Mouse (Mus musculus) thymus, postnatal 10 days (tissue): Measurements from ENCODE around the gene 5830473C10Rik.

ENCODE experiments used
- DNase-seq, 2 experiments: peaks; one replicate each; pipeline ENCODE4 v3.0.0; 2021; ENCODE audit warnings: low spot score in 2 of 2

5830473C10Rik gene

DNA sequence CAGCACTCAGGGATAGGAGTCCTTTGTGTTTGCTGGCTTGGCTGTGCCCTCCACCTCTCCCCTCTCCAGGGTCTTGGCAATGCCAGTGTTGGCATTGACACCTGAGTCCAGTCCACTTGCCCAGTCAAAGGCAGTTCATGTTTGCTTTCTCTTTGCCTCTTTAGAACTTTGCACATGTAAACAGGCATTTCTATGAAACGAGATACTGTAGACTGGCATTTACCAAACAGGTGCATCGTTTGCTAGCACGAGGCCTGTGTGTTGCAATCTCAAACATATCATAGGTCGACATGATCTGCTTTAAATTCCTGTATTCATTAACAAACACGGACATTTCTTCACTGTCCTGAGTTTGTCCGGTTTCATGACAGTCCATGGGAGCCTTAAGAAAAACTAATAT lies at the start of gene 5830473C10Rik:
Gene 5830473C10Rik, plus strand, starts transcription at position 365 of the 400 bp plus-strand sequence.
- DNase-seq = no peak

DNA sequence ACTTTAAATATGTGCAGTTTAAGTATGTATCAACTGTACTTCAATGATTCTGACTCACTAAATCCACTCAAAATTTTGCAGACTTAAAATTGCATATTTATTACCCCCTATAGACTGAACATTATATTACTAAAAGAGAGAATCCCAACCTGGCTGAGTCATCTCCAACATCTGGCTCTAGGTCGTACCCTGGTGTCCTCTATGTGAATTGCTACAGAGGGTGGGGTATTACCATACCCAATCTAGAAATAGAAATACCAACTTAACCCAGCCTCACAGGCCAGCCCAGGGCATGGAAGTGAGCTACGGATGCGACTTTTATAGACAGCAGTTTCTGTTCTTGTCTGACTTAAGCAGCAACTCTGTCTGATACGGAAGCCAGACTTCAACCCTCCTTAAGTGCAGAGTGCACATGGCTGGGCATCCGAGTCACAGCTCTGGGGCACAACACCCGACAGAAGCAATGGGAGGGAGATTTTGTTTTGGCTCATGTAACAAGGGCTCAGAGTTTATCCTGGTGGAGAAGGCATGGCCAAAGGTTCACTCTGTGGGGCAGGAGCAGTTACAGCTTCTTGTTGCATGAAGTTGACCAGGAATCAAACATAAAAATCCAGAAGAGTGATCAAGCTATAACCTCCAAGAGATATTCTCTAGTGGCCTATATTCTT lies 48.5 kb upstream of the 5830473C10Rik start:
- DNase-seq = no peak

DNA sequence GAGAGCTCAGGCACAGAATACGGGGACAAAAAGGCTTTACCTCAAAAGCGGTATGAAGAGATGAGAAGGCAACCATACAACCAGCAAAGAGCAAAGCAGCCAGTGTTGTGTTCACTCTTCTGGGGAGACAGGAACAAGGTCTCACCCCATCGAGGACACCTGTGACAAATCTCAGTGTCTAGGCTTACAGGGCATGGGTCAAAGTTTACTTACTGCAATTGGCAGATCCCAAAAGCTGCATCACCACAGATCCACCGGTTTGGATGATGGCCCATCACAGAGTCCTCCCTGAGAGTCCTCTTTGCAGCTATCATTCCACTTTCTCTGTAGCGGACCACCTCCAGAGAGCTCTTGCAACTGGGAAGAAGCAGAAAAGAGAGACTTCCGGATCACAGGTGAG lies 45.3 kb upstream of the 5830473C10Rik start:
- no peak for DNase-seq

DNA sequence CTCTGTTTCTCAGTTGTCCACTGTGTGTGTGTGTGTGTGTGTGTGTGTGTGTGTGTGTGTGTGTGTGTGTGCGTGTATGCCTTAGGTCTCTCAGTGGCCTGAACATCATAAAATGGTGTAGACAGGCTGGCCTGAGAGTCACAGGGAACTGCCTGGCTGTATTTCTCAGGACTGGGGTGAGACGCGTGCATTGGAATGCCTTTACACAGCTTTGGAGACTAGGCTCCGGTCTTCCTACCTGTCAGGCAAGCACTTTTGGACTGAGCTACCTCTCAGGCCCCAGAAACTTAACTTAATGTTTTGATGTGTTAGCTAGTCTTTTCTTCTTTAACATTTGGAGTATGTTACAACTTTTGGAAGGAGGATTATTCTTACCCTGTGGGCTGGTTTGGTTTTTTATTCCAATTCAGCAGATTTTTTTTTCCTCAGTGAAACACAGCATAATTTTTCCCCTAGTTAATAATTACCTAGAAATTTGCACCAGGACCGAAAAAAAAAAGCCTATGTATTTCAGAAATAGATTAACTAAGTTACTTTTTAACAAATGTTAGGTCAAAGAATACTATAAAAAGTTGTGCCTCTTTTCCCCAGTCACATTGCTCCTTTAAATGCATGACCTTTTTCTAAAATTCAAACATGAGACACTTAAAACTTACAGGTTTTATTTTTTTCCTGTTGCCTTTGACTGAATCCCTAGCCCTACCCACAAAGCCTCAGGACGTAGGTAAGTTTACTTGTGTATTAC lies 42.4 kb upstream of the 5830473C10Rik start, which contains the start of gene Afm:
Gene Afm, plus strand, starts transcription at position 577 of the 745 bp plus-strand sequence.
- no peak for DNase-seq

DNA sequence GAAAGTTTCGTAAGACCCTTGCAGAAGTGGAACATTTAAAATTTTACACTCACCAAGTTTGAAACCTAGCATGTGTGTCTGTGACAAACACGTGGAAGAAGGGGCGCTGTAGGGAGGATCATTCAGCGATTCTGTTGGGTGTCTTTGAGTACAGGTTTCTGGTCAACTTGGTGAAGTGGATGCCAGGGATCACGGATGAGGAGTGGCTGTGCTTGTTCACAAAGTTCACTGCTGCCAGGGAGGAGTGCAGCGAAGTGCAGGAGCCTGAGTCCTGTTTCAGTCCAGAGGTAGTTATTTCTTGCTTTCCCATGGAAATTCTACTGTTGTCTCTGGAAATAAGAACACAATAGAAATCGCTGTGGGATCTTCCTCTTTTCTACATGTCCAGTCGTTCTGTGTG lies 9.7 kb upstream of the 5830473C10Rik start:
- DNase-seq = no peak

DNA sequence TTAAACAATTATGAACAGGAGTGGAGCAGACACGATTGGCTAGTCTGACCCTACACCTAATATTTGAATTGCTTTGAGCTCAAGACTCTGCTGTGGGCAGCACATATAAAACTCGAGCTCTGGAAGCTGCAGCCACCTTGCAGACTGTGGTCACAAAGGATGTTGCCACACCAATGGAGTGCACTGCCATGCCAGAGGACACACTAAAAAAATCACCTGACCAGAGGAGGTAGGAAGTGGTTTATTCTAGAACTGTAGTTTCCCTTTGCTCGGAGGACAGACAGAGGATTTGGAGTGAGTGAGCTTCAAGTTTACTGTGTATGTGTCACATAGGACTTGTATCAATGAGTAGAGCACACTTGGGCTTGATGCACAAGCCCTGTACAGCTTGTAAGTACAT lies 4.9 kb upstream of the 5830473C10Rik start:
- no peak for DNase-seq

DNA sequence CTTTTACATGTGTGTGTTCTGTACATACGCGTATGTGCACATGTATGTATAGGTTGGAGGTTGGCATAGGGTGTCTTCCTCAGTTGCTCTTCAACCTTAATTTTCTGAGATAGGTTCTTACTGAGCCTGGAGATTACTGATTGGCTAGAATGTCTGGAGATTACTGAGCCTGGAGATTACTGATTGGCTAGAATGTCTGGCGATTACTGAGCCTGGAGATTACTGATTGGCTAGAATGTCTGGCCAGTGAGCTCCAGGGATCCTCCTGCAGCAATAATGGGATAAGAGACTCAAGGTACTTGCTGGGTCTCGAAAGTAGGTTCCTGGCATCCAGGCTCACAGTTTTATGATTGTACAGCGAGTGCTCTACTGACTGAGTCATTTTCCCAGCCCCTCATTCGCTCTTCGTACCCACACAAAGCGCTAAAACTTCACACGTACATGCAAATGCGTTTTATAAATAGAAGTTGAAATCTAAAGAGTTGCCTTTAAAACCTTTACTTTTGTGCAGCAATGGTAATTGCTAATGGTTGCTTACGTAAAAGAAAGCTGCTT lies 891 bp downstream of the 5830473C10Rik start:
- no peak for DNase-seq

DNA sequence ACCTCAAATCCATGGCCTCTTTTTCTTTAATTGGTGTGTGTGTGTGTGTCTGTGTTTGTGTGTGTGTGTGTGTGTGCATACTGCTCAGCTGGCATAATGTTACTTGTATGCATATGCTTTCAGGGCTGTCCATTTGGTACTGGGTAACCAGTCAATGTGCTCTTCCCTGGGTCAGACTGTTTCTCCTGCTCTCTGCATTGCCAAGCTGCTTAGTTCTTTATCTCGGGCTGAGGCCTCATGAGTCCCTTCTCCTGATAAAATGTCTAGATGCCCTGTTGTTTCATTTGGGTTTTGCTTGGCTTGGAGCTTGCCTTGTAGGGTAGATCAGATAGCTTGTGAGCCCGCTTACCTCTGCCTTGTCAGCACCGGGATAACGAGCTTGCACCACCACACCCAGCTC lies 2.0 kb downstream of the 5830473C10Rik start:
- no peak for DNase-seq

DNA sequence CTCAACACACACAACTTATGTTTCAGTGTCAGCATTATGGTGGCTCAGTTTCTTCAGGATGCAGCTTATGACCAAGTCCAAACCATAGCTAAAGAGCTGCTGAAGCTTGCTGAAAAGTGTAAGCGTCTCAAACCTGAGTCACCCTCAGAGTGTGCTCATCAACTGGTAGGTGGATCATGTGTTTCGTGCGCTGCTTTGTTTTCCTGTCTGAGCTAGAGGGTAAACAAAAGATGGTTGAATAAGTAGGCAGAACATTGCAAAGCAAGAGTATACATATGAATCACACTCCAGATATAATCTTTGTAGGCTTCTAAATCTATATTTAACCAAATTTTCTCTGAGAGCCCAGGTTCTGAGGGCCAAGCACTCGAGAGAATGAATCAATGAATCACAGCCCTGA lies 3.3 kb downstream of the 5830473C10Rik start:
- no peak for DNase-seq

DNA sequence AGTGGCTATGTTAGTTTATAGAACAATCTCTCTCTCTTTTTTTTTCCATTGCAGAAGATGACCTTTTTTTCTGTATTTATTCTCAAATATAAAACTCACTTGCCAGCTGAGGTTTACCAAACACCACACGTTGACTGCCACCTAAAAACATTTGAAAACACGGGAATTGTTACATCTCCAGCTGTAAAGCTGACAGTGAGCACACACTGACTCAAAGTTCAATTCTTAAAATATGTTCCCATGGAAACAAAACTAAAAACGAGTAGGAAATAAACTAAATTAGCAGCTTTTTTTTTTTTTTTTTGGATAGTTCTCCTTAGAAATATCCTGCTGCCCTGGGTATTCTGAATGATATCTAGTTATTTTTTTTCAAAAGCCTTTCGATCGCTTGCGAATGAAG lies 4.3 kb downstream of the 5830473C10Rik start:
- DNase-seq = no peak

DNA sequence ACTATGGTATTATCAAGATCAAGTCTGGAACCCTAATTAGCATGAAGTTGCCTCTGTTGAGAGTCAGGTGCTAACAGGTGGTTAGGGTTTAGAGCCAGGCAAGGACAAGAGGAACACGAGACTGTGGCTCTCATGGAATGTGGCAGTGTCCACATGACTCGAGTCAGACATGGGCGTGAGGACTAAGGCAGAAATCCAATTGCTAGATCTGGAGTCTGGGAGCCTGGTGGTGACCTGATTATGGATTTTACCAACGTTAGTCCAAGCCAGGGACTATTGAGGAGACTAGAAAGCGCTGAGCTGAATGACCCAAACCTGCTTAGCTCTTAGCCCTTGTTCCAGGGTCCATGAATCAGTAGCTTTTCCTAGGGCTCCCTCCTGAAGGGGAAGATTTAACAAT lies 6.9 kb downstream of the 5830473C10Rik start:
- DNase-seq = no peak

DNA sequence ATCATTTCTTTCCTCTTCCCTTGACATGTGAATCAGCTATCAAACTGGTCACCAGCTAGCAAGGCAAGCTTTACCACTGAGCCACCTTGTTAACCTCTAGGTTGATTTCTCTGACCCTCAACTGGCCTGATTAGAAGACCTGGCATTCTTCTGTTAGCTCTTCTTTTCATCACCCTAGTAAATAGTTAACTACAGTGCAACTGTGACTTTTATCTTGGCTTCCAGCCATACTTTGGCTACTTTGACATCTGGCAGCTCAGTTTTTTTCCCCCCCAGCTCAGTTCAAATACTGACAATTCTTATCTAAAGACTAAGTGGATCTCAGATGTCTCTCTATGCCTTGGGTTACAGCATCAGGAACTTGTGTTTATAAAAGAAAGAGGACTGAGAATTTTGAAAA lies 7.4 kb downstream of the 5830473C10Rik start:
- no peak for DNase-seq

DNA sequence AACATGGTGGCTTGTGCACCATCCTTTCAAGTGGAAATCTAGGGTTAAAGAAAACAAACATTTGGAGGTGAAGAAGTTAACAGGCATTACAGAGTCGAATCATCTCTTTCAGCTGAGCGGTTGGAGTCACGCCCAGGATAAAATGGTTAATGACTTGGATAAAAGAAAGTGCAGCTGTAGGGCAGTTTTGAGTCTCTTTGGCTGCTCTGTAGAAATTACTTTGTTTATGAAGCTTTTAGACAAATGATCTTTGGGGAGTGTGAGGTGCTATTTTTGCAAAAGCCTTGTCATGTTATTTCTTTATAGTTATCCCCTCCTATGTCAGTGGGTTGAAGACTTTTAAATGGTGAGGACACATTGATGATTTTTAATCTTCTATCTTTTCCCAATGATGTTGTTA lies 10.3 kb downstream of the 5830473C10Rik start:
- DNase-seq = no peak

DNA sequence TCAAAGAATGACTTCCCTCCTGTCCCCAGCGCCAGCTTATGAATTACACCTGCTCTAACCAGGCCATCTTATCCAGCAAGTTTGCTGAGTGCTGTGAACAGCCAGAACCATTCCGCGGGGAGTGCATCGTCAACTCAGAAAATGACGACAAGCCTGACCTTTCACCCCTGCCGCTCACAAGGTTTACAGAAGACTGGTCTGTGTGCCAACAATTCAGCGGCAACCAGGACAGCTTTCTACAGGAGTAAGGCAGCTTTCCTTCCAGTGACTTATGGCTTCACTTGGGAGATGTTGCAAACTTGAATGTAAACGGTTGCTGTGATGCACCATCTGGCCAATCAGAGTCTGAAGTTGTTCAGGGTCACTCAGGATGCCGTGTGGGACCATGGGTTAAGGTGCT lies 16.8 kb downstream of the 5830473C10Rik start:
- no peak for DNase-seq

DNA sequence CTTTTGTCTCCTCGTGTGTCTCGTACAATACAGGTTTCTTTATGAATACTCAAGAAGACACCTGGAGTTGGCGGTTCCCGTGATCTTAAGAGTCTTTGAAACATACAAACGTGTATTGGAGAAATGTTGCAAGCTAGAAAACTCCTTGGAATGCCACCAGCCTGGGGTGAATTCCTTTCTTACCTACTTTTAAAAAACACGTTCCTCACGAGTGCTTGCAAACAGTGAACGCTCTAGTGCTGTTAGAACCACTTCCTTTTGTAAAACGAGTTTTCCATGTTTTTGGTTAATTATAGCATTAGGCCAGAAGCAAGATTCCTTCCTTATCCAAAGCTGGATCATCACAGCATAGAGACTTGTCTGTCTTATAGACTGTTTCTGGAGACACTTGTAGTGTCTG lies 18.6 kb downstream of the 5830473C10Rik start:
- no peak for DNase-seq

DNA sequence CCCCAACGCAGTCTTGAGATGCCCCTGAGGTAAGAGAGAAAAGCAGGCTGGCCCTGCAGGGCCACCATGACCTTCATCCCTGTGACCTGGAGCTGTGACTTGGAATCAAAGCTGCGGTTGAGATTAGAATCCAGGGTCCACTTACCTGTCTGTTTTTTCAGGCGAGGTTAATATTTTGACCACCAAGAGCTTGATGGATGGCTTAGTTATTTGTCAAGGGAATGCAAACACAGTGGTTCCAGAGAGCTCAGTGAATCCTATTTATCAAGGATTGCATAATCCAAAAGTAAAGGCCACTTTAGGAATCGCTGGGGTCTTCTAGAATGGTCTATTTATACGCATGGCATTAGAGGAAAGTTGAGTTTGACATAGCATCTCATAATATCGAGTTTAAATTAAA lies 21.3 kb downstream of the 5830473C10Rik start:
- no peak for DNase-seq

DNA sequence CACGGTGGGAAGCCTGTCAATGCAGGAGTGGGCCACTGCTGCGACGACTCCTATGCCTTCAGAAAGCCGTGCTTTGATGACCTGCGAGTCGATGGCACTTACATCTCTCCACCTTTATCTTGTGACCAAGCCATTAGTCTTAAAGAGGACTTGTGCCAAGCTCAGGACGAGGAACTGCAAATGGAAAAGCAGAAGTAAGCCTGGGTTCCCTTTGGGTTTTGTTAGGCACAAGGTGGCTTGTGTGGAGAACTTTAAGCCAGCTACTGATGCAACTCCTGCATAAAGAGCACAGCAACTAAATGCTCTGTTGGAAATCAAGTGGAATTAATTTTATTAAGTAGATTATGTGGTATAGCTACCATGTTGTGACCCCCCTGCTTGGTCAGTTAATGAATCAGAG lies 23.9 kb downstream of the 5830473C10Rik start:
- no peak for DNase-seq

DNA sequence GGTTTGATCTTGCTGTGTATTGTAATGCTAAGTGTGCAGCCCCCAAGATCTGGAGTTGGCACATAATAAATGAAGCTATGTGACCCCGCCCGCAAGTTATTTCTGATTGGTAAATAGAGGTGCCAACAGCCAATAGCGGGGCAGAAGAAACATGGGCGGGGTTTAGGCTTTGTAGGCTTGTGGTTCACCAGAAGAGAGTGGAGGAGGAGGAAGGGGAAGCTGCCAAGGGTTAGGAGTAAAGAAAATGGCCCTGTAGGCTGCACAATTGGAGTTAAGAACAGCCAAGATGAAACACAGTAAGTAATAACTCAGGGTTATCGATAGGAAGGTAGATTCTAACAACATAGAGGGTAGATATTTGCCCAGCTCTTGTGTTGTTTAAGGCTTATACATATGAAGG lies 25.6 kb downstream of the 5830473C10Rik start:
- no peak for DNase-seq

DNA sequence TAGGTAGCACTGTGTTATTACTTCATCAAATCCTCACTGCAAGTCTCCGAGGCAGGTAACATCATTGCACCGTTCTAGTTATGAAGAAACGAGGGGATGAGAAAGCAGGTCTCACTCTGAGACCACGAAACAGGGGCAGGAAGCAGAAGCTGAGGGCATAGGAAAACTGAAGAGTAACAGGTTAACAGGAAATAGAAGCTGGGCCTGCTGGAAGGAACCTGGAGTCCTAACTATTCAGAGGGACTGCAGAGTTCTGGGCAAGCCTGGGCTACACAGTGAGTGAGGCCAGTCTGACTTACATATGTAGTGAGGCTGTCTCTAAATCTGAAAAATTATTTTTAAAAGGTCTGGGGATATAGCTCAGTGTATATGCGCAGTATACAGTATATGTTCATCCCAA lies 27.2 kb downstream of the 5830473C10Rik start:
- DNase-seq = no peak

DNA sequence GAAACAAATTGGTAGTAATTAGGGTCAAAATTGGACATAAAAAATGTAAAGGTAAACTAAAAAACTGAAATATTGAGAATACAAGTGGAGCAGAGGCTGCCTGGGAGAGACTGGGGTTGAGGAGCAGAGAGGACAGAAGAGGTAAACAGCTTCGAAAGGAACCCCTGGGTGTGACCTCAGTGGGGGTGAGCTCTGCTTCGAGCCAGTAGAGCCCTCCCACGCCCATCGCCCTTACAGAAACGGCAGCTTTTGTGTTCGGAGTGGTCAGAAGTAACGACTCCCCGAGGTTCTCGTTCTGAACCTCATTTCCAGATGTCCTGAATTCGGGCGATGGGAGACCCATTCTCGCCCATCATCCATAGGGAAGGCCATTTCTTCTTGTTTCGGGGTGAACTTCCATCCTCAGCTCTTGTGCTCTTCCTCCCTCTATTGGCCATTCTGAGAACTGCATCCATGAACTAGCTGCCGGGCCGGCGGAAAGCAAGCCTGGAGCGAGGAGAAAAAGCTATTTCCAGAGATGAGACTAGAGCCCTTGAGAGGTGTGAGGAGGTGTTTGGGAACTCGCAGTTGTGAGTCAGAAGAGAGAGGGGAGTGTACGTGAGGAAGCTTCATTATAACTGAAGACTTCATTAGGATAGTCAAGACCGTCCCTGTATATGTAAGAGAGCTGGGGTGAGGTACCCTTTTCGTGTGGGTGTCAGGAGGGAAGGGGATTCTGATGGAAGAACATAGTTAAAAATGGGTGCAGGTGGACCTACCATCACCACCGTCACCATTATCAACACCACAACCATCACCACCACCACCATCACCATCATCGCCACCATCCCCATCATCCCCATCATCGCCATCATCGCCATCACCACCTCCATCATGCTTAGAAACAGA lies 28.0 kb downstream of the 5830473C10Rik start:
- peak in 1 of 2 experiments; percentile 64 for DNase-seq

DNA sequence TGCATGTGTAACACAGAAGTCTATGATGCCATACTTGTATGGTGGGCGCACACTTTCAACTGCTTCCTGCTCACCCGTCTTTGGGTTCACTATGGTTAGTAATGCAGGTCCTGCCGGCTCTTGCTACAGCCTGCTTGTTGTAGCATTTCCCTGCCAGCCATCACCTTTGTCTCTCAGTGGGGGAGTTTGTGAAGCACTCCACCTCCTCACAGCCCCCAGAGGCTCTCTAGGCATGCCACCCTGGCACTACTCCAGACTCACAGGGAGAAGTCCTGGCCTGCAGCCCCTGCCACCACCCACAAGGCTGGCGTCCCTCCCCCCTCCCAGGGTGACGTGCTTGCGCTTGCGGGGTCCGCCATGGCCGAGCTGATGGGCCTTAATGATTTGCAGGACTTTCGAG lies 29.8 kb downstream of the 5830473C10Rik start:
- DNase-seq = no peak

DNA sequence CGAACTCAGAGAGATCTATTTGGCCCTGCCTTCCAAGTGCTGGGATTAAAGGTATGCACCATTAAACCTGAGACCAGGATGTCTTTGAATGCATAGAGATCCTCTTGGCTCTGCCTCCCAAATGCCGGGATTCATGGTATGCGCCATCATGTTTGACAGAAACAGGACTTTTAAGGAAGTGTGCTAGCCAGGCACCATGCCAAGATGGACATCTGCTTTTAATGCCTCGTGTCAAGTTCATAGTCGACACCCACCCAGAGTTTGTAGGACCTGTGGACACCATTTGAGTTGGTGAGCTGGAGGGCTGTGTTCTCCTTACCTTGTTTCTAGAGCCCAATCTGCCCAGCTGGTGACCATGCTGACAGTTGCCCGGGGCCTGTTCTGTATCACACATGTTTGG lies 31.0 kb downstream of the 5830473C10Rik start:
- DNase-seq = no peak
